Mouse (Mus musculus) kidney, postnatal 10 days (tissue): ENCODE results near the gene Tmem117.

Source experiments
- DNase-seq: peaks from one replicate; pipeline ENCODE4 v3.0.0; 2021; ENCODE audit warnings: mixed read lengths

Gene Tmem117

DNA sequence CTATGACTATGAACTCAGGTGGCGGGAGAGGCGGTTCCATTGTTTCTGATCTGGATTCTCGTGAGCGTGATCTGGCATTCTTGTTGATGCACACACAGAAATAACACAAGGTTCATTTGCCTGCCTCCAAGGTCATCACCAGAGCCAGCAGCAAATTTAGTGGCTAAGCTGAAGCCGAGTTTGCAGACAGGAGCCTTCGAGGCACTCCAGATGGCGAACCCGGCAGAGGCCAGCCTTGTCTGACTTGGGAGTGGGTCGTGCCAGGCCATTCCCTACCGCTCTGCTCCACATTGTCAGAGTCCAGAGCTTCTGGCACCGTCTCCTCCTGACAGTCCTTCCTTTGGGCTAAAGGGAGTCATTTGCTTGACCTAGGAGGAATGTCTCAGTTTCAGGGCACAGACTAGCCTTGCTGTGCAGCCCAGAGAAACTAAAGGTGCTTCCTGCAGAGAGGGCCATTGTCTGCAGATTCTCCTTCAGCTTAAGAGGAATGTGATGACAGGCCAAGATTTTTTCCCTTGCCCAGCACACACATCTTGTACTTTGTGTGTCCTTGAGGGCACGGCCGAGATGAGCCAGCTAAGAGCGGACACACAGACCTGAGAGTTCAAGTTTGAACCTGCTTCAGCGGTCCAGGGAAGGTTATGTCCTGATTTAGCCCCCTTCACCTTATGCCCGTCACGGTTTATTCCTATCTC lies 20.2 kb downstream of the Tmem117 start:
- no peak for DNase-seq

DNA sequence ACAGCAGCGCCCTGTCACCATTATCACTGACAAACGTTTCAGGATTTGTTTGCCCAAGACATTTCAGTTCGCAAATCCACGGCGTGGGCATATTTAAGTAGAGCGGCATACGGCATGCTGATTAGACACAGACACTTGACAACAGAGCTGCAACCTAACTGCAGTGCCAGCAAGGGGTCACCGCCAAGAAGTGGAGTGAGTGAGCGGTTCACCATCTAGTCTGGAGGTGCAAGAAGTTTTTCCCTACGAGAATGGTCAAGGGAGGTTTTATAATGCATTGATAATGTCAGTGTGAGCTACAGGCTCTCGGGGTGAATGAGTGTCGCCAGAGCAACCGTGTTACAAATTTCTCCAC lies 20.7 kb downstream of the Tmem117 start:
- DNase-seq: no peak

DNA sequence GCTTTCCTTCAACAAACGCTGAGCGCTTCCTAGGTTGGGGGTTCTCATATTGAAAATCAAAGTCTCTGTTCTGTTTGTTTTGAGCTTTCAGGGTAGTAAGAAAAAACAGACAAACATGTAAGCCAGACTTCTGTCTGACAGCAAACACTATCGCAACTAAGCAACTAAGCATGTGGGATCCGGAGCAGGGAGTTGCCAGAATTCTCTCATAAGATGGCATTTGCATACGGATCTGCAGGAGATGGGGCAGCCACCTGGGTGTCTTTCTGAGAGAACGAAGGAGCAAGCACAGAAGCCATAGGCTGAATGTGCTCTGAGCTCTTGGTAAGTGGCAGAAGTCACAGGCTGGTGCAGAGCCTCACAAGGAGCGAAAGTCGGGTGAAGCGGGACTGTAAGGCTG lies 22.3 kb downstream of the Tmem117 start:
- no peak for DNase-seq

DNA sequence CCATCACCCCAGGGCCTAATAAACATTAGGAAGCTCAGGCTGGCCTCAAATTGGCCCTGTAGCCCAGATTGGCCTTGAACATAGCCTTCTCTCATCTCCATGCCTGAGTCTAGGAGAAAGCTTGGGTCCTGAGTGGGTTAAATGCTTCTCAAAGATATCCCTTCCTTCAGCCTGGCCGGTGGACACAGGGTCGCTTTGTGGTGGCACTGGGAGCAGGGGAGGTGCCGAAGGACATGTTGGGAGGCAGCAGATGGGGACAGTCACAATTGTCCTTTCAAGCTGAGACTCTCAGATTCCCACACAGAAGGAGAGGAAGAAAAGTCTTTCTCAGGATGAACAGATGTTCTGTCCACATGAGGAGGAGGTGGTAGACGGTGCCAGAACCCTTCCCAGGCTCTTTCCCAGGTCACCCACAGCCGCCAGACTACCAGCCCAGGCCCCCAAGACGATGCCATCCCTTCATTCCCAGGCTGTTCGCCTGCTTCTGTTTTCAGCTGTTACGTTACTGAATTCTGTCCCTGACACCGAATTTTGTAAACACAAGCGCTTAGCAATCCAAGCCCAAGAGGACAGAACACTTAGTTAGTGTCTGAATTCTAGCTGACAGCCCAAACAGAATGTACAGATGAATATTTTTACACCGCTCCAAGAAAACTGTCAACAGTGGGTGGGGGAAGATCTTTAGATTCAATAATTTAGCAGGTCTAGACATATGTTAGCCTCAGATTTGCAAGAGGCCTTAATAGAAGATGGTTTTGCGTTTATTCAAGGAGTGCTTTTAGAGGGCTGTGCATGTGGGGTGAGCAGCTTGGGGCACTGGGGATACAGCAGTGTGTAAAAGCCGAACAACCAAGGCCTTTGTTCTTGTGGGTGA lies 23.2 kb downstream of the Tmem117 start:
- no peak for DNase-seq

DNA sequence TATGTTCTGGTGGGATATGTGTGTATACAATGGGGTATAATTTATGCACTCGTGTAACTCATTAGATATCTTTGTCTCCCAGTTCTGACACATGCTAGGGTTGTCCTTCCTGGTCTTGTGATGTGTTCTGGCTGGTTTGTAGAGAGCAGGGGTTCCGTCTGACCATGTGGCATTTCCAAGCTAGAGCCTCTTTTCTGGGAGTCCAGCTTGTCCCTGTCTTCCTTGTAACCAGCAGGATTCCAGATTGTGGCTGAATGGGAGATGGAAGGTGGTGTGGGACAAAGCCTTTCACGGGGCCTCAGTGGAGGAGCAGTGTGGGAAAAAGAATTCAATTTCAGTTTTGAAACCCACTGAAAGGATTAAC lies 23.8 kb downstream of the Tmem117 start:
- no peak for DNase-seq

DNA sequence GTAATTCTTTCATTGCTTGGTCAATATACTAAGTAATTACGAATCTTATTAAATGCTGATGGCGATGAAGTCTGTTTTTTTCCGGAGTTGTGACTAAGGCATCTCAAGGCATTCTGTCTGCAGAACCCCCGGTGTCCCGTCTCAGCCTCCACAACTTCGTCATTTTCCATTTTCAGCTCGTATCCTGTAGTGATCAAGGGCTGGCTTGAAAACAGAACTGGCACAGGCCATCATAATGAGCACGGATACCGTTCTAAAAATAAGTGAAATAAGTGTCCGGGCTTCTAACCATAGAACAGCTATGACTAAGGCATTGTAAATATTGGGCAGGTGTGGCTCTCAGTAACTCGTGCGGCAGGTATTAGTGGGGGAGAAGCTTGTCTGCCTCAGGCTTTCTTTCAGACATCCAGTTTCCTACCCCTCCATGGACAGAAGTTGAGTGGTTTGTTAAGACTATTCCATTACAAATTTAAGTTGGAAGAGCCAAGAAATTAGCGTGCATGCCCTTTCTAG lies 26.8 kb downstream of the Tmem117 start:
- no peak for DNase-seq

DNA sequence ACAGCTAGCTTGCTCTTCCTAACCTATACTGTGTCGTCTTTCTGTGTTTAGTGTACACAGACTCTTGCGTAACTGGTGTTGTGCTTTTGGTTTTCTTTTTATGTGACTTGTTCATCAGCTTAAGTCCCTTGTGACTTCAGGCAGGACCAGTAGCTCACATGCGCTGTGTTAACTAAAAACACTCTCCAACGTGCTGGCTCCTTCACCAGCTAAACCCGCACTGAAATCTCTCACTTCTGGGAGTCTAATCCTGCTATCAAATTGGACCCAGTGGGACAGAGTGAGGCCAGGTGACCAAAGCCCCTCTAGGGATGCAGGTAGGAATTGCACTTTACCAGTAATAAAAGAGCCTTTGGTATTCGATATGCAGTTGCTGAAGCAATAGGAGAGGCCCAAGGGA lies 28.9 kb downstream of the Tmem117 start:
- DNase-seq: no peak

DNA sequence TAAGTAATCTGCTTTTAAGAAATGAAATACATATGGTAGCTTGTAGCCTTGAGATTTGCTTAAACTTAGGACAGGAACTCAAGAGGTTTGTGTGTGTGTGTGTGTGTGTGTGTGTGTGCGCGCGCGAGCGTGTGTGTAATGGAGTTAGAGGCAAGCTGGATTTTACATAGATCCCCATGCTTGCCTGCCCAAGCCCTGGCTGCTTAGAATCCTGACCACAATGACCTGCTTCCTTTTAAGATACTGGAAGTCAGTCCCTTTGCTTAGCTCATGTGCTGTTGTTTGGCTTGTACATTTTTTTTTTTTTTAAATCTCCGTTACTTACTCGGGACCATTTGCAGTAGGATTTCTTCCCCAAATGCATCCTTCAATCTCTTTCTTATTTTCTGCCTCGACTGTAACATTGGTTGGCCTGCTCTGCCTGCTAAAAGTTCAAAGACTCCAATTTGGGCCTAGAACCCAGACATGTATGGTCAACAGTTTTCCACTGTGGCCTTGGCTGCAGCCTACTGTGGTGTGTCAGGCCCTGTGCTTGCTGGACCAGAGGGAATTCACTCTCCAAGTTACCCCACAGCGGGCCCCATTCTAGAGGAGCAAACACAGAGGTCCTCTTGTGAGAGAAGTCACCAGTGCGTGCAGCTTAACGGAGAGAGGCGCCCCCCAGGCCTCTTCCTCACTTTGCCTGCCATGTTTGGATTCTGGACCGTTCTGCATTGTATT lies 29.5 kb downstream of the Tmem117 start:
- DNase-seq: no peak

DNA sequence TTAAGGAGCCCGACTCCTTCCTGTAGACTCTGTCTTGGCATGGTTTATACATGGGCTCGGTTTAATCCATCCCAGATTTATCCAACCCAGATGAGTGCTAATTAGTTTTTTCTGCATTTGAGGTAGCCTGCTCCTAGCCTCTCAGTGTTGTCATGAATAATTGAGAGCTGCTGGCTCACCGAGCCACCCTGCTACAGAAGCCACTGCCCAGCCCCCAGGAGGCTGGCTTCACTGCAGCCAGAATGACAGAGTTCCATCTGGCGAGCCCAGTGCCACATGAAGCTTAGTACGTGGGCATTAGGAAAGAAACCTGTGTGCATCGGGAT lies 30.0 kb downstream of the Tmem117 start:
- DNase-seq: no peak

DNA sequence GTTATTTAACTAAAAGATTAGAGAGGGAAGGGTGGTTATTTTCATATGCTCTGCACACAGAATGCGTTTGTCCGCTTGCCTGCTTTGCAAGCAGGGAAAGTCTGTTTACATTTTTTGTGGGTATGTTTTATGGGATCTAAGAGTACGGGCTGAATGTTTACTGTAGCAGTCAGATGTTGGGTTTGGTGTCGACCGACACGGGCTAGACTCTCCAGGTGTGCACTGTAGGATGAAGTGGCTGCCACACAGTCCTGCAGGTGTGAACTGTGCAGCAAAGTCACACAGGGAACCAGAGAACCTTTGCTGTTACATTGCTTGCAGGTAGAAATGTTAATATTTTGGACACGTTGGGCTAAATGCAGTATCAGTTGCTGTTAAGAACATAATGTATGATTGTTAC lies 31.9 kb downstream of the Tmem117 start:
- no peak for DNase-seq

DNA sequence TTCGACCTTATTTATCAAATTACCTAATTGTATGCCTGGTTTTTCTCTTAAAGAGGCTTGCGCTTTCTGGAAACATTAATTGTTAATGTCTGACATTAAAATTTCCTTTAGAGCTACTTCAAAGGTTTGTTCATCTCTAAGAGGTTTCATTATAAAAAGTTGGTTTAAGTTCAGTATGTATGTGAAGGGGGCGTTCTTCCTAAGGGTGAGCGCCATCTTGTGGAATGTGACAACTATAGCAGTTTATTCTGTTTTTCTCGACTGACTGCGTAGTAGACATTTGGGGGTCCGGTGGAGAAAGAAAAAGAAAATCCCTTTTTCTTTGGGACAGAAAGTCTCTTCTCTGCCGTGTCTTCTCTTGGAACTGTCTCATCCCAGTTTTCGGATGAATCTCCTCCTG lies 32.4 kb downstream of the Tmem117 start:
- no peak for DNase-seq

DNA sequence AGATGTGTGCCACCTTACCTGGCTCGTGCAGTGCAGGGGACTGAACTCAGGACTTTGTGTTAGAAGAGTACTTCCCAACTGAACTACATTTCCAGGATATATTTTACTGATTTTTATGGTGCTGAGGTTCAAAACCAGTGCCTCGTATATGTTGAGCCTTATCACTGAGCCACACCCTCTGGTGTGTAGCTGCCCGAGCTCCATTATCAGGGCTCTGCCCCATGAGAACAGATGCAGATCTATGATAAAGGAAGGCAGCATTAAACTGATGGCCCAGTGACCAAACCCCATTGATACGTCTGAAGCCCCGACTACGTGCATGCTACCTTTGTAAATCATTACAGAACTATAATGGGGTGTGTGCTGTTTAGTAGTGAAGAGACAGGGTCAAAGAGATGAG lies 35.6 kb downstream of the Tmem117 start:
- DNase-seq: no peak

DNA sequence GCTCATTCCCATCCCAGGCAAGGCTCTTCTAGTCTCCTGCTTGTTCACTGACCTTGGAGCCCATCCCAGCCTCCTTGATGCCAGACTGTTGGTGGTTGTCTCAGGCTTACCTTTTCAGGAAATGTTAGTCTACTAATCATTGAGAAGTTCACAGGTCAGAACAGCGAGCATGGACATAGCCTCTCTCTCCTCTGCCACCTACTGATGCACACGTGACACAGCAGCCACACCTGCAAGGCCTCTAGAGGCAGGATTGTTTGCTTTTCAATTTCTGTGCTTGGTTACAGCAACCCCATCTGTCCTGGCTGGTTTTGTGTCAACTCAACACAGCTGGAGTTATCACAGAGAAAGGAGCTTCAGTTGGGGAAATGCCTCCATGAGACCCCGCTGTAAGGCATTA lies 52.1 kb downstream of the Tmem117 start:
- DNase-seq: no peak

DNA sequence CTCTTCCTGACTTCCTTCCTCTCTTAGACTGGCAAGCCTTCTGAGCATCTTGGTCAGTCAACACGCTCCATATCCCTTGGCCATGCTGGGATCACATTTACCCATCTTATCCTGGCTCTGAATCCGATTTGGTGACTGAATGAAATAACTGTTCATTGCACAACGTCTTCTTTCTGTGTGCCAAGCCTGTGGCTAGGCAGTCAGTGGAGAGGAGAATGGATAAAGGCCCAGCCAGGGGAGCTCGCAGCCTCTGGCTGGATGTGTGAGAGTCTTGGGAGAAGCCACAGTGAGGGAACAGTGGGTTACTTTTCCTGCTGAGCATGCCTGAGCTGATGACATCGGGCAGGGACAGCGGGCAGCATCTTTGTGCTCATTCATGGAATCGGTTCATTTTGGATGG lies 55.2 kb downstream of the Tmem117 start:
- no peak for DNase-seq

DNA sequence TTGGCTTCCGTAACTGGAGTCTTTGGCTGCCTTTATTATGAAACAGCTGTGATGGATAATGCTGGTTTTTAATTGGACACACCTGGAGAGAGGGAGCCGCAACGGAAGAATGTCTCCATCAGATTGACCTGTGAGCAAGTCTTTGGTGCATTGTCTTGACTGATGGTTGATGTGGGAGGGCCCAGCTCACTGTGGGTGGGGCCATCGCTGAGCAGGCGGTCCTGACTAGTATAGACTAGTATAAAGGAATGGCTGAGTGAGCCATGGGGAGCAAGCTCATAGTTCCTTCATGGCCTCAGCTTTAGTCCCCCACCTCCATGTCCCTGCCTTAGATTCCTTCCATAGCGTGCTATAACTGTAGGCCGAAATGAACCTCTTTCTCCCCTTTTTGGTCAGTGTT lies 58.1 kb downstream of the Tmem117 start:
- DNase-seq: no peak

DNA sequence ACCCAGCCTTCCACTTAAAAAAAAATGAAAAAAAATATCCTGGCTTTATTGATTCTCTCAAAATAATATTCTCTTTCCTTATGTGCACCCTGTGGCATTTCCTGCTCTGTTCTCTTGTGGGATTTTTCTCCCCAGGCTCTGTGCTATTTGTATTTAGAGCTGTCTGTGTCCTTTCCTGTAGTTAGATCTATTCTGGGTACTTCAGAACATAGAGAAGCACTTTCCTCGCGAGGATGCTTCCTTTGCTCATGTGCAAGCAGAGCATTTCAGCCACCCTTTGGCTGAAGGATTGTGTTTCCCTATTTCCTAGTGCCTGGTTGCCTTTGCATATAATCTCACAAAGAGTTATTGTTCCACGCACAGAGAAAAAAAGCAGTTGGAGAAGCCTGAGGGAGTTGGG lies 58.6 kb downstream of the Tmem117 start:
- no peak for DNase-seq

DNA sequence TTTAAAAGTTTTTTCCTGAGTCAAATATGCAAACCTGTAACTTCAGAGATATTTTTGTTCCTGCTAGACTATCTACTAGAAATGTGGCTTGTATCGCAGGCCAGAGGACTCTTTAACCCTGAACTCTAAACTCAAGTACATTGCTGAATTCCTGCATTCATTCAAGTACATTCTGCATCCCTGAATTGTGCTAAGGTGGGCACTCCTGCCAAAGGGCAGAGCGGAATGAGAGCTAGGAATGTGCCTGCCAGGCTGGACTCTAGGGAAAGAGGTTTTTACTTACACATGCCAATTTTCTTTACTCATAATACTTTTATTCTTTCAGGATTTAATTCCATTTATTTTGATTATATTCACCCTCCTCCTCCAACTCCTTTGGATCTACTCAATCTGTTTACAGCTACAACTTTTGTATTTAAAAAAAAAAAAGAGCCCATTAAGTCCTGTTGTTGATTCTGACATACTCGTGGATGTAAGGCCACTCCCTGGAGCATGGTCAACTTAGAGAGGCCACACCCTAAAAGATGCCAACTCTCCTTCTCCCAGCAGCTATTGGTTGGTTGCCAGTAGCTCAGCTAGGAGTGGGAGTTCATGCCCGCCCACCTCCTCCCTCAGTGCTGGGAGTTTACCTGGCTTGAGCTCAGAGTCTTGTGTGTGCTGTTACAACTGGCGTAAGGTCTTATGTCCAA lies 60.3 kb downstream of the Tmem117 start:
- DNase-seq: no peak

DNA sequence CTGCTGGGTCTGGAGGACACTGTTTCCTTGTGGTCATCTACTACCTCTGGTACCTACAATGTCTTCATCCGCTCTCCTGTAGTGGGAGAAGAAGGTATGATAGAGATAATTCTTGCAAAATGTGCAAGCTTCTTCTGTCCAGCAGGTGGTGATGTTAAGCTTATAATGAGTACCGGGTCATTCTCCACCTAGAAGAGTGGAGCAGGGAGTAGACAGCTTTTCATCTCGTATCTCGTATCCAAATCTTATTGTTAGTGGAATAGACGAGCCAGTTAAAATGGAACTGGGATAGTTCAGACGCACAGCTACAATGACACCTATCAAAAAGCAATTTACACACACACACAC lies 60.8 kb downstream of the Tmem117 start:
- no peak for DNase-seq

DNA sequence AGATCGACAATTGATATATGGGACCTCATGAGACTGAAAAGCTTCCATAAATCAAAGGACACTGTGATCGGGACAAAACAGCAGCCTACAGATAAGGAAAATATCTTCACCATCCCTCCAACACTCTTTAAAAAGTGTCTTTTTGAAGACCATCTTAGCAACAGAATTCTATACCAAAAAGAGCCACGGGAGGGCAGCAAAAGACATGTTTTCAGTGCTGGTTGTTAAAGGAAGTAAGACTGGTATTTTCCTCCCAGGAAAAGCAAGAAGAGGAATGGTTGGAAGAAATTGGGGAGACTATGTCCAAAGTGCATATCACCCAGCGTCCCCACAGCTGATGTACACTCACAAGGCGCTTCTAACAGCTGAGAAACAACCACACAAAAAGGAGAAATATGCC lies 93.7 kb downstream of the Tmem117 start:
- DNase-seq: peak; percentile 76

DNA sequence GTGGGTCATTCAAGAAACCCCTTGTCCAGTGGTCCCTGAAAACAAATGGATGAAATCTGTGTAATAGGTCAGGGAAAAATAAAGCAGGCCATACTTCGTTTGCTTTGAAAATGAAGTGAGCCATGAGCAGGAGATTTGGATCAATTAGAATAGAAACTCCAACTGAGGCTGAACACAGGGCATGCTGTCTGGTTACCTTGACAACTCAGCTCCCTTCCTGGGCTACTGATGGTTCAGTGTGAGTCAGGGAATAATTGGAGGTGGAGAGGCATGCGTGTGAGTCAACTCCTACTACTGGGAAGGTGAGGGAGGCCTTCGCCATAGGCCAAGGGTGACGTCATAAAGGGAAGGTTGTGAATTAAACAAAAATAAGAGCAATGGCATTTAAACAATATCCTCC lies 103.1 kb downstream of the Tmem117 start:
- no peak for DNase-seq

DNA sequence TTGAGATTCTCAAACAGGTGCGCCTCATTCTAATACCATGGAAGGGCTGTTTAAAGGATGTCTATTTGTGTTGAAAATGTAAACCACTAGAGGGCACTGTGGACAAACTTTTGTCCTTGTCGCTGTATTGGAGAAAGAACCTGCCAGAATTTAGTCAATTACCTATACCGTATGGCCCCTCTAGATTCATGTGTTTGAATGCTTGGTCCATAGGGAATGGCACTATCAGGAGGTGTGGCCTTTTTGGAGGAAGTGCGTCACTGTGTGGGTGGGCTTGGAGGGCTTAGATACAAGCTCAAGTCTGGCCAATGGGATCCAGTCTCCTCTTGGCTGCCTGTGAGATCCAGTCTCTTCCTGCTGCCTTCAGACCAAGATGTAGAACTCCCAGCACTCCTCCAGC lies 140.2 kb downstream of the Tmem117 start:
- no peak for DNase-seq

DNA sequence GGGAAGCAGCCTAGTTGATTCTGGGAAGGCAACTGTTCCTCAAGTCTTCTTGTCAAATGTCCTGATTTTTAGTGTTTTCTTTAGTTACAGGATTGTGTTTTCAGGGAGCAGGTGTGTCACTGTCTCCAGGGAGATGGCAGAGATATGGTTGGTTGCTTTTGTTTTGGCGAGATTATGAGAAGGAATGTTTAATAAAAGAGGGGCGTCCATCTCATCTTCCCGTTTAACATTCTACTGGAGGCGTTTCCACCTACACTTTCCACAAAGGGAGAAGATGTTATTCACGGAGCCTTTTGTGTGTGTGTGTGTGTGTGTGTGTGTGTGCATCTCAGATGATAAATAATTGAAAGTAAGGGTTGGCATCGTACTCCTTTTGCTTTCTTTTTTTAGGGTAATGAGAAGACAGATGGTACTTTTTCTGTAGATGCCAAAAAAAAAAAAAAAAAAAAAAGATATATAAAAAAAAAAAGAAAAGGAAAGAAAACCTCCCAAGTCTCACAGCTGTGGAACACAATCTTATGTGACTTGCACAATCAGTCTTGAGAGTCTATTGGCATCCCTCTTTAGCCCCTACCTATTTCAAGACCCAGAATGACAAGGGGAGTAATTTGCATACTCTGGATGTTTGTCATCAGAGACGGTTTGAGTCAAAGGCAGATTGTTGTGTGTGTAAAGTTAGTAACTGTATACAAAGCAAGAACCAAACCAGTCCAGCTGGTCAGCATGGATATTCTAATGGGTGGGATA lies 142.0 kb downstream of the Tmem117 start:
- no peak for DNase-seq

DNA sequence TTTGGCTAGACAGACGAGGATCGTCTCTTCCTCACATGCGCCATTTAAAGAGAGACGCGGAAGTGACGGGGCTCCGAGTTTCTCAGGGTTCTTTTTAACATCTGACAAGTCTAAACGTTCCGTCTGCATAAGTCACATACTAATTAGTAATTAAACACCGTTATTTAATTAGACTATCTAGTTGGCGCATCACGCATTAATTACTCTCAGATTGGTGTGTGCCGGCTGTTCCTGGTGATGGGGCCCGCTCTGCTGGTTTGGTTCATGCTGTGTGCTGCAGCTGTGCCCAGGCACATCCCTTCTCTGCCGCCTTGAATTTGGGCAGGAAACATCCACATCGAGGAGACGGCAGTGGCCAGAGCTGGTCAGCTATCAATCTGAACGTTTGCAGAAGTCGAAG lies 142.7 kb downstream of the Tmem117 start:
- no peak for DNase-seq
